Mouse (Mus musculus) liver, embryonic 15.5 days (tissue): ENCODE results near the gene Fut11. TPM values are rescaled to one million over a fixed set of nuclear protein-coding genes. Genes with fewer than 3 reads are reported as not detected.

Experiments used
- ATAC-seq: fragments of 200-750 bp; cut with Nextera tagmentation; 2 replicates; pipeline ENCODE4 v1.8.0; 2017; ENCODE audit warnings: moderate number of reproducible peaks, mild to moderate bottlenecking, moderate library complexity; ENCODE audit not compliant: insufficient read depth
- H3K27ac ChIP-seq: fragments of 300-500 bp; sonication (generic); replicated peaks from 2 replicates; pipeline ENCODE4 v1.5.1; 2015; ENCODE audit warnings: mild to moderate bottlenecking, inconsistent platforms
- H3K27me3 ChIP-seq: fragments of 300-500 bp; sonication (generic); 2 replicates; pipeline ENCODE4 v1.6.1; 2015; ENCODE audit warnings: mild to moderate bottlenecking, inconsistent platforms
- H3K36me3 ChIP-seq: fragments of 300-500 bp; sonication (generic); replicated peaks from 2 replicates; pipeline ENCODE4 v1.6.1; 2015; ENCODE audit warnings: moderate library complexity, mild to moderate bottlenecking, inconsistent platforms
- H3K4me1 ChIP-seq: fragments of 300-500 bp; sonication (generic); replicated peaks from 2 replicates; pipeline ENCODE4 v1.6.1; 2015; ENCODE audit warnings: inconsistent platforms
- H3K4me2 ChIP-seq: fragments of 300-500 bp; sonication (generic); 2 replicates; pipeline ENCODE4 v1.6.1; 2015; ENCODE audit warnings: moderate library complexity, mild to moderate bottlenecking, inconsistent platforms
- H3K4me3 ChIP-seq: fragments of 300-500 bp; sonication (generic); replicated peaks from 2 replicates; pipeline ENCODE4 v1.5.1; 2015; ENCODE audit warnings: mild to moderate bottlenecking, inconsistent platforms
- H3K9ac ChIP-seq: fragments of 300-500 bp; sonication (generic); 2 replicates; pipeline ENCODE4 v1.6.1; 2015; ENCODE audit warnings: moderate library complexity, mild to moderate bottlenecking, inconsistent platforms
- H3K9me3 ChIP-seq: fragments of 300-500 bp; sonication (generic); replicated peaks from 2 replicates; pipeline ENCODE4 v1.6.1; 2016; ENCODE audit warnings: inconsistent platforms
- WGBS: fragments of 180-500 bp; shearing (Covaris S2); methylation state at CpG from one replicate; pipeline ENCODE4 v1.1.7; 2015; ENCODE audit warnings: mixed read lengths; ENCODE audit not compliant: insufficient replicate concordance; 5-methylcytosine and 5-hydroxymethylcytosine counted together
- microRNA-seq: library from miRNA; unstranded; fragments of <30 nt; microRNA quantifications from one replicate; pipeline ENCODE4, GENCODE M21; 2016
- polyA plus RNA-seq: library from polyadenylated mRNA; unstranded; fragments of >200 nt; fragmentation: Nextera tagmentation; extraction: Ambion mirVana; gene quantifications from 2 replicates; pipeline ENCODE4 v1.2.1, GENCODE M21; 2015

Gene Fut11
- polyA plus RNA-seq, 1 experiment from 2014 or later, result 6.3 TPM

GRCm38 (mm10) chr14:20737306-20737705, 42.5 kb downstream of the Fut11 start:
- no peaks in the 10 kb centered on the region for H3K27me3 ChIP-seq
- no peak overlapping the region for H3K27ac ChIP-seq
- 43% methylated on average over 14 of the region's 14 CpGs for WGBS
- H3K4me2 ChIP-seq, result peak overlapping the region; percentile 36
- peaks cover 43% of the 10 kb centered on the region for H3K4me1 ChIP-seq
- no peak for ATAC-seq
- no peak overlapping the region for H3K4me3 ChIP-seq
- H3K36me3 ChIP-seq, result peaks cover 23% of the 10 kb centered on the region
- H3K9ac ChIP-seq, result no peak overlapping the region
- no peaks in the 10 kb centered on the region for H3K9me3 ChIP-seq

GRCm38 (mm10) chr14:20738511-20738910, 43.7 kb downstream of the Fut11 start:
- no peaks in the 10 kb centered on the region for H3K9me3 ChIP-seq
- no peak overlapping the region for H3K4me2 ChIP-seq
- 66% methylated on average over 8 of the region's 8 CpGs for WGBS
- ATAC-seq, result no peak
- H3K4me3 ChIP-seq, result no peak overlapping the region
- no peak overlapping the region for H3K27ac ChIP-seq
- peaks cover 21% of the 10 kb centered on the region for H3K36me3 ChIP-seq
- H3K9ac ChIP-seq, result no peak overlapping the region
- peaks cover 32% of the 10 kb centered on the region for H3K4me1 ChIP-seq
- no peaks in the 10 kb centered on the region for H3K27me3 ChIP-seq

DNA sequence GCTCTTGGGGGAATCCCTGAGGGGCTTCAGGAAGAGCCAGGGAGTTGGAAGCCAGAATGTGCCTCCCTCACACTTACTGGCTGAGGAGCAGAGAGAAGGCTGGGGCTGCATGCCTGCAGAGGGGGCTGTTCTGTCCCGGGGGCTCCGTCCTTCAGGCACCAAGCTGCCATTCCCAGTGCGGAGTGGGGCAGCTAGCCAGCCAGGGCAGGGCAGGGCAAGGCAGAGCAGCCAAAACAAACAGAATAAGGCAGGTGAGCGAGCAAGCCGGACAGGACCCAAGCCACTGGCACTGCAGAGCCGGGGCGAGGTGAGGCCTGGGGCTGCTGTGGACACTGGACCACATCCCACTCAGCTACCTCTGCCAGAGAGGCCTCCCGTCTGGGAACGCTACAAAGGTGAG, 46.5 kb downstream of the Fut11 start:
- no peak for ATAC-seq
- no peak overlapping the region for H3K4me3 ChIP-seq

DNA sequence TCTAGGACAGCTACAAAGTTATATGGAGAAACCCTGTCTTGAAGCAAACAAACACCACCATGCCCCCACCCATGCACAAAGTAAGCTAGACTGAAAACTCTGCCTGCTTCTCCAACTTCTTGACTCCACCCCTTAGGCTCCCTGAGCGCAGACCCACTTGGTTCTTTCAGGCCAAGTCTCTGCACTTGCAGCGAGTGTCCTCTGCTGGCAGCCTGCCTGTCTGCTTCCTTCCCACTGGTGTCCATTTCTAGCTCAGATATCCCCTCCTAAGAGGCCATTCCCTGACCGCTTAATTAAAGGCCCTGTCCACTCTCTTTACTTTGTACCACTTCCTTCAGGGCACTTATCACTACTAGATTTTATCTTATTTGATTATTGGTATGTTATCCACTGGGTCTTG, 48.8 kb downstream of the Fut11 start:
- 70% methylated on average over 3 of the region's 3 CpGs for WGBS
- H3K27ac ChIP-seq, result no peak overlapping the region

More for the DNA sequence above, 46.5 kb downstream of the Fut11 start:
- H3K27me3 ChIP-seq, result no peaks in the 10 kb centered on the region
- H3K27ac ChIP-seq, result no peak overlapping the region
- no peaks in the 10 kb centered on the region for H3K9me3 ChIP-seq
- 81% methylated on average over 9 of the region's 9 CpGs for WGBS
- peaks cover 24% of the 10 kb centered on the region for H3K36me3 ChIP-seq
- H3K4me2 ChIP-seq, result no peak overlapping the region
- no peak overlapping the region for H3K9ac ChIP-seq
- peaks cover 11% of the 10 kb centered on the region for H3K4me1 ChIP-seq

GRCm38 (mm10) chr14:20746935-20747334, 52.2 kb downstream of the Fut11 start:
- no peak overlapping the region for H3K9ac ChIP-seq
- WGBS, result 69% methylated on average over 3 of the region's 3 CpGs
- H3K27me3 ChIP-seq, result no peaks in the 10 kb centered on the region
- no peaks in the 10 kb centered on the region for H3K4me1 ChIP-seq
- H3K27ac ChIP-seq, result no peak overlapping the region
- no peaks in the 10 kb centered on the region for H3K9me3 ChIP-seq
- H3K36me3 ChIP-seq, result peaks cover 9% of the 10 kb centered on the region
- ATAC-seq, result no peak
- H3K4me2 ChIP-seq, result no peak overlapping the region
- H3K4me3 ChIP-seq, result no peak overlapping the region

More for the DNA sequence above, 48.8 kb downstream of the Fut11 start:
- Histone ChIP-seq H3K9ac (no peak overlapping the region), H3K9me3 (no peaks in the 10 kb centered on the region), H3K27me3 (no peaks in the 10 kb centered on the region), H3K4me1 (no peaks in the 10 kb centered on the region), H3K4me2 (no peak overlapping the region), H3K4me3 (no peak overlapping the region), H3K36me3 (peaks cover 19% of the 10 kb centered on the region)
- ATAC-seq, result no peak

GRCm38 (mm10) chr14:20748388-20748787, 53.6 kb downstream of the Fut11 start:
- Histone ChIP-seq H3K27ac (no peak overlapping the region), H3K27me3 (no peaks in the 10 kb centered on the region), H3K4me2 (no peak overlapping the region), H3K36me3 (peaks cover 7% of the 10 kb centered on the region), H3K9ac (no peak overlapping the region), H3K4me1 (no peaks in the 10 kb centered on the region), H3K4me3 (no peak overlapping the region), H3K9me3 (no peaks in the 10 kb centered on the region)
- 69% methylated on average over 4 of the region's 4 CpGs for WGBS
- ATAC-seq, result no peak

GRCm38 (mm10) chr14:20749494-20750051, 54.8 kb downstream of the Fut11 start:
- Histone ChIP-seq H3K36me3 (no peaks in the 10 kb centered on the region), H3K4me2 (no peak overlapping the region), H3K27ac (no peak overlapping the region), H3K4me1 (no peaks in the 10 kb centered on the region), H3K4me3 (no peak overlapping the region), H3K9me3 (no peaks in the 10 kb centered on the region), H3K9ac (no peak overlapping the region), H3K27me3 (no peaks in the 10 kb centered on the region)
- no peak for ATAC-seq
- WGBS, result 77% methylated on average over 4 of the region's 4 CpGs

DNA sequence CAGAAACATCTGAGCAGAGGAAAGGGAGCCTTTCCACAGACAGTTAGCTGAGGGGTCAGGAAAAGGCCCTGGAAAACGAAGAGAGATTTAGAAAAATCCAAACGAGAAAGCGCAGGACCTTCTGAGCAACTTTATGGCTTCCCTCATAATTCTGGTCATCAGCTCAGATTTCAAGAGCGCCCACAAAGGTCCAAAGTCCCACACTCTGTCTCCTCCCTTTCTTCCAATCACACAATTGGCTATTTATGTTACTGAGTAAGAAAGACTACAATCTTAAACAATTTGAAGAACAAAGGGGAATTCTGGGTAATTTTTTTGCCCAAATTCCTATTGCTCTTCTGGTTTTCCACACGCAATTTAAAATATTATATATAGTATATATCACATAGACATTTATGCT, 55.7 kb downstream of the Fut11 start:
- H3K9ac ChIP-seq, result no peak overlapping the region
- WGBS, result 74% methylated on average over 5 of the region's 5 CpGs
- H3K4me1 ChIP-seq, result no peaks in the 10 kb centered on the region
- no peak overlapping the region for H3K4me2 ChIP-seq
- peaks cover 2% of the 10 kb centered on the region; the same call in 1 of the 2 replicates for H3K36me3 ChIP-seq
- H3K27me3 ChIP-seq, result no peaks in the 10 kb centered on the region
- H3K4me3 ChIP-seq, result no peak overlapping the region
- no peaks in the 10 kb centered on the region for H3K9me3 ChIP-seq
- H3K27ac ChIP-seq, result no peak overlapping the region
- ATAC-seq, result no peak

Small RNAs within 50 kb of the gene (microRNA-seq; reads per million reads assigned to microRNA genes)
- gene Mir6946, result 1.0 reads per million

Other genes starting within 250 kb of the Fut11 start
- not detected in 2 replicates for gene Cfap70, start 242.7 kb upstream of the Fut11 start, polyA plus RNA-seq
- gene Anxa7, start 214.8 kb upstream of the Fut11 start, polyA plus RNA-seq, result 41.2 and 41.5 TPM in 2 replicates
- gene Mss51, start 198.1 kb upstream of the Fut11 start, polyA plus RNA-seq, result 0.44 and 0.48 TPM in 2 replicates
- 18.2 and 18.3 TPM in 2 replicates for gene Ppp3cb, start 148.4 kb upstream of the Fut11 start, polyA plus RNA-seq
- gene Usp54, start 53.9 kb upstream of the Fut11 start, polyA plus RNA-seq, result 0.77 and 0.78 TPM in 2 replicates
- 2.8 and 4.4 TPM in 2 replicates for gene Myoz1, start 38.4 kb upstream of the Fut11 start, polyA plus RNA-seq
- 0.68 and 1.3 TPM in 2 replicates for gene Synpo2l, start 26.6 kb upstream of the Fut11 start, polyA plus RNA-seq
- 35.3 and 40.6 TPM in 2 replicates for gene Sec24c, start 20.7 kb upstream of the Fut11 start, polyA plus RNA-seq
- 70.8 and 89.3 TPM in 2 replicates for gene Chchd1, start 8.0 kb downstream of the Fut11 start, polyA plus RNA-seq
- 5.0 and 5.8 TPM in 2 replicates for gene Zswim8, start 12.6 kb downstream of the Fut11 start, polyA plus RNA-seq
- gene Ndst2, start 39.6 kb downstream of the Fut11 start, polyA plus RNA-seq, result 16.3 and 17.5 TPM in 2 replicates
- gene Camk2g, start 99.1 kb downstream of the Fut11 start, polyA plus RNA-seq, result 5.6 and 5.7 TPM in 2 replicates
- gene Plau, start 141.7 kb downstream of the Fut11 start, polyA plus RNA-seq, result 0.54 and 0.76 TPM in 2 replicates
- 17.0 and 18.0 TPM in 2 replicates for gene Vcl, start 234.4 kb downstream of the Fut11 start, polyA plus RNA-seq